Mouse (Mus musculus) lung, embryonic 15.5 days (tissue): Measurements from ENCODE around the gene Cpz. TPM values are rescaled to one million over a fixed set of nuclear protein-coding genes. Genes with fewer than 3 reads are reported as not detected.

Experiments
- ATAC-seq: fragments of 200-750 bp; cut with Nextera tagmentation; 2 replicates; pipeline ENCODE4 v1.8.0; 2017; ENCODE audit warnings: moderate number of reproducible peaks, borderline replicate concordance; ENCODE audit not compliant: low FRiP score, low TSS enrichment; ENCODE audit errors: extremely low read depth
- H3K27ac ChIP-seq: fragments of 300-500 bp; sonication (generic); 2 replicates; pipeline ENCODE4 v1.5.1; 2015; ENCODE audit warnings: moderate library complexity, mild to moderate bottlenecking, inconsistent platforms
- H3K27me3 ChIP-seq: fragments of 300-500 bp; sonication (generic); 2 replicates; pipeline ENCODE4 v1.6.1; 2015; ENCODE audit warnings: inconsistent platforms
- H3K36me3 ChIP-seq: fragments of 300-500 bp; sonication (generic); 2 replicates; pipeline ENCODE4 v1.6.1; 2015; ENCODE audit warnings: inconsistent platforms
- H3K4me1 ChIP-seq: fragments of 300-500 bp; sonication (generic); 2 replicates; pipeline ENCODE4 v1.6.1; 2015; ENCODE audit warnings: inconsistent platforms
- H3K4me2 ChIP-seq: fragments of 300-500 bp; sonication (generic); 2 replicates; pipeline ENCODE4 v1.6.1; 2015; ENCODE audit warnings: inconsistent platforms, mild to moderate bottlenecking, moderate library complexity
- H3K4me3 ChIP-seq: fragments of 300-500 bp; sonication (generic); 2 replicates; pipeline ENCODE4 v1.5.1; 2015; ENCODE audit warnings: mild to moderate bottlenecking, inconsistent platforms
- H3K9ac ChIP-seq: fragments of 300-500 bp; sonication (generic); 2 replicates; pipeline ENCODE4 v1.6.1; 2015; ENCODE audit warnings: inconsistent platforms
- H3K9me3 ChIP-seq: fragments of 300-500 bp; sonication (generic); 2 replicates; pipeline ENCODE4 v1.6.1; 2016; ENCODE audit warnings: inconsistent platforms
- WGBS: fragments of 180-500 bp; shearing (Covaris S2); methylation state at CpG from one replicate; pipeline ENCODE4 v1.1.7; 2015; 5-methylcytosine and 5-hydroxymethylcytosine counted together
- polyA plus RNA-seq: library from polyadenylated mRNA; unstranded; fragments of >200 nt; fragmentation: Nextera tagmentation; extraction: Ambion mirVana; gene quantifications from 2 replicates; pipeline ENCODE4 v1.2.1, GENCODE M21; 2015

The Cpz gene
- polyA plus RNA-seq, 1 experiment from 2014 or later: 8.7 TPM

DNA sequence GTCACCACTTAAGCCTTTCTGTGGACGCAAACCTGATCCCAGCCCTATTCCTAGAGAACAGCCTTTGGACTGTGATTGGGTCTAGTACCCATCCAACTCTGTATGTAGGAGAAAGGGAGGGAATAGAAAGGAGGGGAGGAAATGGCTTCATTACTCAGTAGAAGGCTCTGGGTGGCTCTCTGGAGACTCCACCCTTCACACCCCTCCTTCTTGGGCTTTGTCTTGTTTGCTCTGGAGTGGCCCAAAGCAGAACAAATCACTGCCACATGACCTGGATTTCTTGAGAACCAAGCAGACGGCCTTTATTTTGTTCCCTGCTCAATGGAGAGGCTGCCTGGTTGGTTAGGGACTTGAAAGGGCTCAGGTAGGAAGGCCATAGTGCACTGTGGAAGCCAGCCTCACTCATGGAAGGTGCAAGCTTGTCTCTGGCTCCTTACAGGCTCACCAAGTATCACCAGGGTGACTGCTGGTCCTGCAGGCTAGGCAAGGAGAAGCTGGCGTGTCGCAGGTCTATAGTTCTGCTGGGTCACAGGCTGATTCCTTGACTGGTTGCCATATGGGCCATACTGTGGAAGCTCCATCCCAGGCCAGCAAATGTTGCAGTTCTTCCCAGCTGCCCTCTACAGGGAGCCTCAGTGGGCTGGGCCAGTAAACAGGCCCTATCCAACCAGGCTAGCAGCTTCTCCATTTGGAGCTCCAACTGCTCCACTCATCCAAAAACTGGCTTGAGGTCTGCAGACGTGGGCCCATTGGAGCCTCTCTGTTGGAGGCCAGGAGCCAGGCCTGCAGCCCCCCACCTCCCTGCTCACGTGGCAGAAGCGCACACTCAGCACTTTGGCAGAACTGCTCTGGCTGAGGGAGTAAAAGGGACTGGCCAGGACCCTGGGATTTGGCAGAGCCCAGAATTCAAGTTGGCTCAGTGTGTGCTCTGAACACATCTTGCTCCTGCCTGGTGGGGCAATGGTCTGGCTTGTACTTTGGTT, 26.6 kb upstream of the Cpz start:
- ATAC-seq: peak; percentile 52; the same call in 1 of the 2 replicates
- no peaks in the 10 kb centered on the region for H3K27me3 ChIP-seq
- H3K4me2 ChIP-seq: no peak overlapping the region
- no peaks in the 10 kb centered on the region for H3K9me3 ChIP-seq
- no peak overlapping the region for H3K9ac ChIP-seq
- no peak overlapping the region for H3K4me3 ChIP-seq
- WGBS: 40% methylated on average over 7 of the region's 7 CpGs
- peak overlapping the region; percentile 10; the same call in 1 of the 2 replicates for H3K27ac ChIP-seq
- H3K4me1 ChIP-seq: no peaks in the 10 kb centered on the region
- peaks cover 12% of the 10 kb centered on the region for H3K36me3 ChIP-seq

DNA sequence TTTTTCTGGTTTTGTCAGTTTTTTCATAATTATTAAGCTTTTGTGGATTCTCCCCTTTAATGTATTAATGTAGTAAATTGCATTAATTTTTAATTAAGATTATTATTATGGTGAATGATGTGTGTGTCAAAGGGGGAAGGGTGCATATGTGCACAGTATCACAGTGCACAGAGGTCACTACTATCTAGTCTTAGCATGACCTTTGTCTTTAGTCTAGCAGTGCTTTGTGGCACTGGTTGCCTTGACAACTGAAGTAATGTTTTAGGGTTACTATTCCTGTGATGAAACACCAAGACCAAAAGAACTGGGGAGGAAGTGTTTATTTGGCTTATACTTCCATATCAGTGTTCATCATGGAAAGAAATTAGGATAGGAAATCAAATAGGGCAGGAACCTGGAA, 20.6 kb upstream of the Cpz start:
- H3K27ac ChIP-seq: no peak overlapping the region
- H3K4me2 ChIP-seq: no peak overlapping the region
- no peak overlapping the region for H3K4me3 ChIP-seq
- ATAC-seq: no peak
- no peak overlapping the region for H3K9ac ChIP-seq
- H3K9me3 ChIP-seq: no peaks in the 10 kb centered on the region
- no peaks in the 10 kb centered on the region for H3K4me1 ChIP-seq
- H3K27me3 ChIP-seq: no peaks in the 10 kb centered on the region
- H3K36me3 ChIP-seq: no peaks in the 10 kb centered on the region

DNA sequence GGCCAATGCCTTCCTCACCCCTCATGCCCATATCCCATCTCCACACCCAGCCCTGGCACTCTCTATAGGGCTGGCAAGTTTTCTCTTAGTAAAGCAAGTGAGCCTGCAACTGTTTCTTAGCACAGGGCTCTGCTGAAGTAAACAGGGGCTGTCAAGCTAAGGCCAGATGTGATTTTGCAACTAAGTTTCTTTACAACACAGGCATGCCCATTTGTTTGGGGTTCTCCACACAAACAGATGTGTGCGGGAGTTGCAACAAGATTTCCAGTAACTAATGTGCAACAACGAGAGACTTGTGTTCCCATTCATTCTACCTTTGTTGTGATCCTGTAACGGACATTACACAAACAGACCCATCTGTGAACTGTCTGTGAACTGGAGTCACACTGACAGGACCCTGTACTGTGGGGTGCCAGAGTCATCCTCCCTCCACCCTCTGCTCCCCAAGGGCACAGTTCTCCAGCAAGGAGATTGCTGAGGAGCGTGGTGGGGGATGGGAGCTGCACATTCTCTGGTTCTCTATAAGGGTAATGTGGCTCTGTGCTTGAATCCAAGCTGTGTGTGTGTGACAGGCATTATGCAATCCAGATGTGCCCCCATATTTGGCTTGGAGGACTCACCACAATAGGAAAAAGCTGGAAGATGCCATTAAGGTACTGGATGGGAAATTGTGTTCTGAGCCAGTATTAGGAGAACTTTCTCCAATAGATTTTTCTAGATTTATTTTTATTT, 15.7 kb upstream of the Cpz start:
- H3K4me3 ChIP-seq: no peak overlapping the region
- no peak overlapping the region for H3K9ac ChIP-seq
- H3K4me1 ChIP-seq: 0 out of 2 replicates have a peak, but pooled peaks cover 7% of the 10 kb centered on the region
- ATAC-seq: no peak
- 44% methylated on average over 4 of the region's 4 CpGs for WGBS
- no peaks in the 10 kb centered on the region for H3K36me3 ChIP-seq
- 0 out of 2 replicates have a peak overlapping the region, but pooled peaks have one; percentile 50 for H3K27ac ChIP-seq
- no peaks in the 10 kb centered on the region for H3K9me3 ChIP-seq
- no peak overlapping the region for H3K4me2 ChIP-seq
- no peaks in the 10 kb centered on the region for H3K27me3 ChIP-seq

DNA sequence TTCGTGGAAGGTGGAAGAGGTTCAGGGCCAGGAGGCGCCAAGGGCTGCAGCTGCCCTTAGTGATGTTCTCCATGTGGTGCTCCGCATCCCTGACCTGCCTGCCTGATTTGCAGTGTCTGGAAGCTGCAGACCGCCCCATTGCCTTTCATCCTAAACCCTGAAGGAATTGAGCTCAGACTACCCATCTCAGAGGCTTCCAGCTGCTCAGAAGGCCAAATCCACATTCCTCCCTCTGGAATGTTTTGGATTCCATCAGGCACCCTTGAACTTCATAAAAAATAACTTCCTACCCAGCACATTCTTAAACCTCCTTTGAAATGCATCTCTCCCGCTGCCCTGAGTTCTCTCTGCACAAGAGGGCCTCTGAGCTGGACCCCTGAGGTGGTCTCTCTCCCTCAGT, 15.1 kb upstream of the Cpz start:
- H3K4me3 ChIP-seq: no peak overlapping the region
- 0 out of 2 replicates have a peak overlapping the region, but pooled peaks have one; percentile 50 for H3K27ac ChIP-seq
- 49% methylated on average over 5 of the region's 5 CpGs for WGBS
- no peak overlapping the region for H3K4me2 ChIP-seq
- no peak for ATAC-seq
- no peak overlapping the region for H3K9ac ChIP-seq
- no peaks in the 10 kb centered on the region for H3K27me3 ChIP-seq
- H3K36me3 ChIP-seq: no peaks in the 10 kb centered on the region
- no peaks in the 10 kb centered on the region for H3K9me3 ChIP-seq
- 0 out of 2 replicates have a peak, but pooled peaks cover 7% of the 10 kb centered on the region for H3K4me1 ChIP-seq

DNA sequence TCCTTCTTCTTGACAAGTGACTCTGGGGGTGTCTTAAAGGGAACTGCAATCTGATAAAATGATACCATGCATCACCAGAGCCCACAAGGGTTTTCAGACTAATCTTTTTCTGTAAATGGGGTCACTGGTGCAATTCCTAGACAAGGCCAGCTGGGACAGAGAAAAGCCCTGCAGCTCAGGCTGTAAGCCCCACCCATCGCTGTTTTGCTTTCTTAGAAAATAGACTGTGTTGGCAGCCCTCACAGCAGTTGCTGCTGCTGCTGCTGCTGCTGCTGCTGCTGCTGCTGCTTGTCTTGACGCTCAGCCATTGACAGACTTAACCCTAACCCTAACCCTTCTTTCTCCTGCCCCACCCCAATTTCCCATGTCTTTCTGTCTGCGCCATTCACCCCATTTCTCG, 14.1 kb upstream of the Cpz start:
- H3K27ac ChIP-seq: no peak overlapping the region
- no peak overlapping the region for H3K4me2 ChIP-seq
- 0 out of 2 replicates have a peak, but pooled peaks cover 7% of the 10 kb centered on the region for H3K4me1 ChIP-seq
- no peak overlapping the region for H3K9ac ChIP-seq
- H3K27me3 ChIP-seq: no peaks in the 10 kb centered on the region
- no peaks in the 10 kb centered on the region for H3K9me3 ChIP-seq
- WGBS: 57% methylated on average over 4 of the region's 4 CpGs
- no peak overlapping the region for H3K4me3 ChIP-seq
- no peaks in the 10 kb centered on the region for H3K36me3 ChIP-seq
- ATAC-seq: no peak

DNA sequence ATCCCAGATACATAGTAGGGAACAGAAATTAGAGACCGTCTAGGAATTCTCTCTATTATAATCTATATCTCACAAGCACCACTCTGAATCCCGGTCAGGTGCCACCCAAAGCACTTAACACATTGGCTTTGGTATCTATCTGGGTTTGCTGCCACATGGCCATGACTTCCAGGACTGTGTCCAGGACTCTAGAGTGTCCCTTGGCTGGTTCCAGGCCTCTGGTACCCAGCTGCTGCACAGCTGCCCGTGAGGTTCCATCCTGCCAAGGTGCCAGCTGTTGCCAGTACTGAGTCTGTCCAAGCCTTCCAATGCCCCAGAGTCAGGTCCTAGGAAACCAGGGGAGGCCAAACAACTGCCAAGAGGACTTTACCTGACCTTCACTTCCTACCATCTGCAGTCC, 12.5 kb upstream of the Cpz start:
- Histone ChIP-seq H3K27ac (no peak overlapping the region), H3K9me3 (no peaks in the 10 kb centered on the region), H3K4me2 (no peak overlapping the region), H3K27me3 (no peaks in the 10 kb centered on the region), H3K4me3 (no peak overlapping the region), H3K4me1 (0 out of 2 replicates have a peak, but pooled peaks cover 7% of the 10 kb centered on the region), H3K9ac (no peak overlapping the region), H3K36me3 (no peaks in the 10 kb centered on the region)
- no peak for ATAC-seq
- WGBS: 82% methylated on average over 3 of the region's 3 CpGs

DNA sequence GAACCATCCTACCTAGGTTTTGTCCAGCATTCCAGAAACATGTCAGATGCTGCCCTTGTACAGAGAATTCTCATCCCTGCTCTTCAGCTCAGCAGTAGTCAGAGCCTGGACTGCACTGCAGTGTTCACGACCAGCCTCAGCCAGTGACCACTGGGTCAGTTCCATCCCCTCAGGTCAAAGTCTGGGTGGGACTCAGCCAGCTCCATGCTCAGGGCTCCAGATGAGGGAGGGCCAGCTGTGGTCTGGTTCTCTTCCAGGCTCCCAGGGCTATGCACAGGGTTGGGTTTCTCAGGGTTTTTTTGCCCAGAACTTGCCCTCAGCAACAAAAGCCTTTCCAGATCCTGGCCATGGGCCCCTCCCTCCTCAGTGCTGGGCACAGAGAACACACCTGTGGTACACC, 12.0 kb upstream of the Cpz start:
- Histone ChIP-seq H3K4me3 (no peak overlapping the region), H3K27me3 (no peaks in the 10 kb centered on the region), H3K9me3 (no peaks in the 10 kb centered on the region), H3K4me2 (no peak overlapping the region), H3K27ac (no peak overlapping the region), H3K4me1 (0 out of 2 replicates have a peak, but pooled peaks cover 7% of the 10 kb centered on the region), H3K36me3 (no peaks in the 10 kb centered on the region), H3K9ac (no peak overlapping the region)
- no peak for ATAC-seq
- WGBS: 46% methylated on average over 1 of the region's 1 CpGs

DNA sequence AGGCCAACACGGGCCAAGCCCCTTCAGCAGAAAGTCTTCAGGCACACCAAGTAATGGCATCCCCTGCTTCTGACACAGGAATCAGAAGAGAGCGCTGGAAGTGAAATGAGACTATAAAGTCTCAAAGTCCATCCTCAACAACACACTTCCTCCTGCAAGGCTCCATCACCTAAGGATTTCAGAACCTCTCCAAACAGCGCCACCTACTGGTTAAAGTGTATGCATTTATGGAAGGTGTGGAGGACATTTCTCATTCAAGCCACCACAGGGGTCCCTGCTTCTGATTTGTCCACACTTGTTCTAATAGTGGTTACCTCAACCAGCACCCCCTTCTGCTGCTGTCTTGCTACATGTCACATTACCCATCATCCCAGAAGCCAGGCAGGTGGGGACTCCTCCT, 10.8 kb upstream of the Cpz start:
- ATAC-seq: no peak
- 54% methylated on average over 3 of the region's 3 CpGs for WGBS
- Histone ChIP-seq H3K27ac (no peak overlapping the region), H3K36me3 (no peaks in the 10 kb centered on the region), H3K4me1 (0 out of 2 replicates have a peak, but pooled peaks cover 7% of the 10 kb centered on the region), H3K27me3 (no peaks in the 10 kb centered on the region), H3K9ac (no peak overlapping the region), H3K4me2 (no peak overlapping the region), H3K9me3 (no peaks in the 10 kb centered on the region), H3K4me3 (no peak overlapping the region)

DNA sequence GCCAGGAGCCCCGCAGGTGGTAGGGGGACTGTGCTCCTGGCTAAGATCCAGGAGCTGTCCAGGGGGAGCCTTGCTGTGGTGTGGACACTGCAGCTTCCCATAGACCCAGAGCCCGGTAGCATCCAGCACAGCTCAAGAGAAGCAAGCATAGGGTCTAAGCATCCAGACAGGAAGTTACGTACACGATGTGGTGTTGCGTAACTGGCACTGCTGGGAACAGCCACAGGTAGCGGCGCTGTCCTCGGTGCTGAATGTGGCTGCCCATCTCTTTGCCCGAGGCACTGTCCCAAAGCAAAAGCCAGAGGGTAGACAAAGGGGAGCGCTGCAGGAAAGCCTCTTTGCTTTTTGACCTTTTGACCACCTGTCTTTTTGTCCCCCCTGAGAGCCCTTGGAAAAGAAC, 6.1 kb upstream of the Cpz start:
- H3K4me3 ChIP-seq: no peak overlapping the region
- no peaks in the 10 kb centered on the region for H3K4me1 ChIP-seq
- no peak for ATAC-seq
- H3K27ac ChIP-seq: no peak overlapping the region
- no peak overlapping the region for H3K4me2 ChIP-seq
- no peak overlapping the region for H3K9ac ChIP-seq
- no peaks in the 10 kb centered on the region for H3K36me3 ChIP-seq
- no peaks in the 10 kb centered on the region for H3K9me3 ChIP-seq
- 12% methylated on average over 10 of the region's 10 CpGs for WGBS
- 0 out of 2 replicates have a peak, but pooled peaks cover under 1% of the 10 kb centered on the region for H3K27me3 ChIP-seq

DNA sequence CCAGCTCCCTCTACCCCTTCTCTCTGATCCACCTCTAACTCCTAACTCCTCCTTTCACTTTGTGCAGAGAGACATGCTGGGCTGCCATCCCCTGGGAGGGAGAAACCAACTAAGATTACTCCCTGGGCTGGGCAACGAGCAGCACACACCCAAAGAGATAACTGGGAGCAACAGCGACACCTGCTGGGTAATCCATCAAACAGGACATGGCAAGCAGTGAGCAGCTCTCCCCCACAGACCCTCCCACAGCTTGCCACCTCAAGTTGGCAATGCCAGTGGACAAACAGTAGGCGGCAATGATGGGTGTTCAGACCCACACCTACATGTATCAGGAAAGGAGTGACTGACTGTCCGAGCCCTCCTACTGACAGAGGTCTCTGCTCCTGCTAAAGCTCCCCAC, 4.9 kb upstream of the Cpz start:
- ATAC-seq: no peak
- 14% methylated on average over 4 of the region's 4 CpGs for WGBS
- H3K4me2 ChIP-seq: no peak overlapping the region

DNA sequence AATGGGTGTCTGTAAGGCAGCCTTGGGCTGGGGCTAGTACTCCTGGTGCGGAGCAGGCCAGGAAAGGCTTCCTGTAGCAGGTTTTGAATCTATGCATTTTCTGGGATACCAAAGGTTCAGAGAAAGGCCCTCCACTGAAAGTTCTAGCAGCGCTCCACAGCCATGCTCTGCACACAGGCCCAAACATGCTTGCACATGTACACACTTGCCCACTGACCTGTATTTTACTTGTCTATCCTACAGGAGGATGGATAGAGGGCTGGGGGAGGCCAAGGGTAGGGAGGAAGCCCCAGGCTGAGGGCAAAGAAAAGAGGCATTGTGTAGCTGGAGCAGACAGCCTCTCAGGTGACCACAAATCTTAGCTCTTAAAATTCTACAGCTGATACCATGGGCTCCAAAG, 1.1 kb downstream of the Cpz start:
- H3K9me3 ChIP-seq: no peaks in the 10 kb centered on the region
- no peak overlapping the region for H3K9ac ChIP-seq
- no peak overlapping the region for H3K4me2 ChIP-seq
- H3K4me1 ChIP-seq: peaks cover 13% of the 10 kb centered on the region
- H3K36me3 ChIP-seq: no peaks in the 10 kb centered on the region
- WGBS: 69% methylated on average over 2 of the region's 2 CpGs
- no peak overlapping the region for H3K4me3 ChIP-seq
- ATAC-seq: no peak
- no peak overlapping the region for H3K27ac ChIP-seq
- H3K27me3 ChIP-seq: peaks cover 27% of the 10 kb centered on the region

More for the DNA sequence above, 4.9 kb upstream of the Cpz start:
- H3K27me3 ChIP-seq: peaks cover 10% of the 10 kb centered on the region
- no peak overlapping the region for H3K27ac ChIP-seq
- peaks cover 8% of the 10 kb centered on the region for H3K4me1 ChIP-seq
- no peaks in the 10 kb centered on the region for H3K36me3 ChIP-seq
- no peaks in the 10 kb centered on the region for H3K9me3 ChIP-seq
- no peak overlapping the region for H3K4me3 ChIP-seq
- H3K9ac ChIP-seq: no peak overlapping the region

DNA sequence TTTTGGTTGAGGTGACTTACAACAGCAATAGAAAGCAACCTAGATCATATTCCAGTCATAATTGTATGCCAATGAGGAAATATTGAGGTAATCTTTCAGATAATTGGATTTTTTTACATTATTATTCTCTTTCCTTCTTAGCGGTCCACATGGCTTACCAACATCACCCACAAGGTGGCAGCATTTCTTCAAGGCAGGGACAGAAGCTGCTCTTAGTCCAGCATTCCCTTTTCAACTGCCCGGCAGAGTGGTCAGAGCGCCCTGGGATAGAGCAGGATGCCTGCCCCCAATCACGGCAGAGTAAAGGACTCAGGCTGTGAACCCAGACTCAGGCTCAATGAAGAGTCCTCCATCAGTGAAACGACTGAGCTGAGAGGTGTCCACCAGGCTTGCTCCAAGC, 1.8 kb downstream of the Cpz start:
- H3K27ac ChIP-seq: no peak overlapping the region
- no peak overlapping the region for H3K9ac ChIP-seq
- H3K4me1 ChIP-seq: peaks cover 13% of the 10 kb centered on the region
- no peak overlapping the region for H3K4me2 ChIP-seq
- H3K27me3 ChIP-seq: peaks cover 27% of the 10 kb centered on the region
- WGBS: under 1% methylated on average over 5 of the region's 5 CpGs
- H3K4me3 ChIP-seq: no peak overlapping the region
- ATAC-seq: 0 out of 2 replicates have a peak, but pooled peaks have one; percentile 27
- no peaks in the 10 kb centered on the region for H3K9me3 ChIP-seq
- H3K36me3 ChIP-seq: no peaks in the 10 kb centered on the region
